Mouse (Mus musculus) kidney, embryonic 16.5 days (tissue): ENCODE measurements around the gene Vmn2r44. TPM values are rescaled to one million over a fixed set of nuclear protein-coding genes. Genes with fewer than 3 reads are reported as not detected.
"Not testable (repeated sequence)": the region's sequence is repeated elsewhere in the genome, so short reads cannot be mapped to it uniquely, and the experiment has no call there.

Experiments
- ATAC-seq: fragments of 200-750 bp; cut with Nextera tagmentation; 2 replicates; pipeline ENCODE4 v1.8.0; 2017; ENCODE audit warnings: moderate TSS enrichment; ENCODE audit not compliant: low FRiP score, low TSS enrichment
- H3K27ac ChIP-seq: fragments of 300-500 bp; sonication (generic); 2 replicates; pipeline ENCODE4 v1.5.1; 2014; ENCODE audit warnings: low read length
- H3K27me3 ChIP-seq: fragments of 300-500 bp; sonication (generic); 2 replicates; pipeline ENCODE4 v1.6.1; 2014; ENCODE audit warnings: low read length, control low read depth, mixed read lengths; ENCODE audit not compliant: insufficient read depth
- H3K36me3 ChIP-seq: fragments of 300-500 bp; sonication (generic); 2 replicates; pipeline ENCODE4 v1.6.1; 2014; ENCODE audit warnings: low read length, control low read depth, mixed read lengths; ENCODE audit not compliant: insufficient read depth
- H3K4me1 ChIP-seq: fragments of 300-500 bp; sonication (generic); 2 replicates; pipeline ENCODE4 v1.6.1; 2014; ENCODE audit warnings: low read length, control low read depth, mixed read lengths; ENCODE audit not compliant: insufficient read depth
- H3K4me2 ChIP-seq: fragments of 300-500 bp; sonication (generic); replicated peaks from 2 replicates; pipeline ENCODE4 v1.6.1; 2014; ENCODE audit warnings: low read depth, low read length
- H3K4me3 ChIP-seq: fragments of 300-500 bp; sonication (generic); 2 replicates; pipeline ENCODE4 v1.5.1; 2014; ENCODE audit warnings: mild to moderate bottlenecking, low read length
- H3K9ac ChIP-seq: fragments of 300-500 bp; sonication (generic); replicated peaks from 2 replicates; pipeline ENCODE4 v1.6.1; 2014; ENCODE audit warnings: low read length
- H3K9me3 ChIP-seq: fragments of 300-500 bp; sonication (generic); 2 replicates; pipeline ENCODE4 v1.6.1; 2016; ENCODE audit warnings: low read length, control low read depth
- WGBS: fragments of 180-500 bp; shearing (Covaris S2); extraction: QIAGEN DNeasy Blood & Tissue Kit; methylation state at CpG from one replicate; pipeline ENCODE4 v1.1.7; 2014; 5-methylcytosine and 5-hydroxymethylcytosine counted together
- polyA plus RNA-seq: library from polyadenylated mRNA; unstranded; fragments of >200 nt; fragmentation: Nextera tagmentation; extraction: Ambion mirVana; gene quantifications from 2 replicates; pipeline ENCODE4 v1.2.1, GENCODE M21; 2015

Vmn2r44 gene
- polyA plus RNA-seq = not detected in 2 replicates

GRCm38 (mm10) chr7:8383233-8383632 is at the start of gene Vmn2r44:
Vmn2r44 (minus strand) TSS chr7:8383333.
- not testable (repeated sequence) for H3K9me3 ChIP-seq, H3K36me3 ChIP-seq, H3K27me3 ChIP-seq, H3K4me2 ChIP-seq, H3K4me3 ChIP-seq, H3K9ac ChIP-seq, H3K27ac ChIP-seq, ATAC-seq, H3K4me1 ChIP-seq

GRCm38 (mm10) chr7:8357879-8358278 is 25.3 kb downstream of the Vmn2r44 start:
- H3K27me3 ChIP-seq, ATAC-seq, H3K9ac ChIP-seq, H3K9me3 ChIP-seq, H3K36me3 ChIP-seq, H3K27ac ChIP-seq, H3K4me2 ChIP-seq, H3K4me3 ChIP-seq, H3K4me1 ChIP-seq: not testable (repeated sequence)
- WGBS = 86% methylated on average over 11 of the region's 11 CpGs

Other genes with a start within 250 kb of the Vmn2r44 start
- gene Vmn2r41, start 221.7 kb downstream of the Vmn2r44 start, polyA plus RNA-seq = not detected in 2 replicates
- gene Vmn2r42, start 183.0 kb downstream of the Vmn2r44 start, polyA plus RNA-seq = not detected in 2 replicates
- not detected in 2 replicates for gene Vmn2r43, start 122.7 kb downstream of the Vmn2r44 start, polyA plus RNA-seq
- gene Vmn2r45, start 105.7 kb upstream of the Vmn2r44 start, polyA plus RNA-seq = not detected in 2 replicates